8 mouse cellular contexts compared by ENCODE assay signal in the genomic region with DNA sequence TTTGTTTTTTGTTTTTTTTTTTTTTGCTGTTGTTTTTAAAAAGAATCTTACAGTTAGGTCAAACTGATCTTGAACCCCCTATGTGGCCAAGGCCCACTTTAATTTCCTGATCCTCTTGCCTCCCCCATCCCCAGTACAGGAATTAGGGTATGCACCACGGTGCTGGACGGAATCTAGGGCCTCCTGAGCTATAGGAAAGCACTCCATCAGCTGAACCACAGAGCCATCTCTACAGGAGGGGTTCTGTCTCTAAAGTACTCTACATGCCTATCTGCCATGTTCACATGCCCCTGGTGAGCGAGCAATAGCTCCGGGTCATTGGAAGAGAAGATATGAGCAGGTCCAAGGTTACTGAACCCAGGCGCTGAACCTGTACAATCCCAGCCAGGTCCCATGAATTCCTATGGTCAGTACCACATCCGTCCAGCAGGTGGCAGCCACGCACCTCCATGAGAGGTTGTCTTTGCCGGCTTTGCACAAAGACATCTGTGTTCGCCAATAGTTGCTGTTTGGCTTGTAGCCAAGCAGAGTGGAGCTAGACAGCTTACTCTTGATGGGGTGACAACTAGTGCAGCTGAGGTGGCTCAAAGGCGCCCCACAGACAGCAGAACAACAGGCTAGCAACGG.
DNase-seq lines count a peak whose midpoint lies in the region; ATAC-seq and TF ChIP-seq lines count a peak whose summit lies in the region.

No protein-coding gene starts in this region.

- H3K9ac ChIP-seq in heart, embryonic 15.5 days = no peak overlapping the region
- H3K9ac ChIP-seq in liver, embryonic 14.5 days (replicated peaks) = no peak overlapping the region
- no peak overlapping the region for H3K9ac ChIP-seq in neural tube, embryonic 14.5 days (replicated peaks; ENCODE audit: low read depth, low read length)

- TF ChIP-seq CTCF in liver, embryonic 14.5 days (IDR thresholded peaks at IDR 0.05; ENCODE audit: low read depth) = peak; percentile 98
- TF ChIP-seq CTCF in testis, adult 2 months (IDR thresholded peaks at IDR 0.05; ENCODE audit: control insufficient read depth, insufficient read depth, insufficient replicate concordance, low read depth, low read length) = peak; percentile 99

- TF ChIP-seq POLR2A in testis, adult 2 months (IDR thresholded peaks at IDR 0.05; ENCODE audit: control insufficient read depth, low read depth, low read length) = no peak

- H3K4me3 ChIP-seq in heart, embryonic 15.5 days = no peak overlapping the region
- H3K4me3 ChIP-seq in liver, embryonic 14.5 days (ENCODE audit: insufficient read depth in 1 of 2, low read depth in 2 of 2, low read length in 2 of 2) = no peak overlapping the region
- H3K4me3 ChIP-seq in neural tube, embryonic 14.5 days (ENCODE audit: low read depth, low read length) = no peak overlapping the region
- no peak overlapping the region for H3K4me3 ChIP-seq in testis, adult 2 months (ENCODE audit: control insufficient read depth, low read depth, low read length)

- H3K36me3 ChIP-seq in heart, embryonic 15.5 days = no peaks in the 10 kb centered on the region
- no peaks in the 10 kb centered on the region for H3K36me3 ChIP-seq in liver, embryonic 14.5 days (replicated peaks; ENCODE audit: control insufficient read depth, insufficient read depth, low read depth)
- H3K36me3 ChIP-seq in neural tube, embryonic 14.5 days (ENCODE audit: control insufficient read depth, insufficient read depth, low read length) = no peaks in the 10 kb centered on the region
- no peaks in the 10 kb centered on the region for H3K36me3 ChIP-seq in testis, adult 2 months (ENCODE audit: control insufficient read depth, insufficient read depth, low read length)

- WGBS in heart, embryonic 15.5 days = 12% methylated on average over 11 of the region's 11 CpGs
- 14% methylated on average over 11 of the region's 11 CpGs for WGBS in liver, embryonic 14.5 days (ENCODE audit: insufficient replicate concordance)
- WGBS in neural tube, embryonic 14.5 days = 11% methylated on average over 11 of the region's 11 CpGs

- H3K27ac ChIP-seq in heart, embryonic 15.5 days = no peak overlapping the region
- no peak overlapping the region for H3K27ac ChIP-seq in liver, embryonic 14.5 days
- no peak overlapping the region for H3K27ac ChIP-seq in neural tube, embryonic 14.5 days (ENCODE audit: low read depth, low read length)
- no peak overlapping the region for H3K27ac ChIP-seq in testis, adult 2 months (ENCODE audit: control insufficient read depth, insufficient read depth, low read depth, low read length)

- no peaks in the 10 kb centered on the region for H3K27me3 ChIP-seq in heart, embryonic 15.5 days
- no peaks in the 10 kb centered on the region for H3K27me3 ChIP-seq in liver, embryonic 14.5 days (ENCODE audit: control insufficient read depth, insufficient read depth, low read length)
- H3K27me3 ChIP-seq in neural tube, embryonic 14.5 days (ENCODE audit: control insufficient read depth, insufficient read depth, low read length) = no peaks in the 10 kb centered on the region
- H3K27me3 ChIP-seq in testis, adult 2 months (ENCODE audit: control insufficient read depth, insufficient read depth, low read length) = no peaks in the 10 kb centered on the region

- no peaks in the 10 kb centered on the region for H3K9me3 ChIP-seq in heart, embryonic 15.5 days (replicated peaks)
- H3K9me3 ChIP-seq in liver, embryonic 14.5 days (ENCODE audit: control insufficient read depth, low read length) = no peaks in the 10 kb centered on the region
- no peaks in the 10 kb centered on the region for H3K9me3 ChIP-seq in neural tube, embryonic 14.5 days (ENCODE audit: control insufficient read depth, low read length)

- no peak for TF ChIP-seq EP300 in liver, embryonic 14.5 days (IDR thresholded peaks at IDR 0.05; ENCODE audit: low read depth)

- H3K4me2 ChIP-seq in heart, embryonic 15.5 days = no peak overlapping the region
- no peak overlapping the region for H3K4me2 ChIP-seq in liver, embryonic 14.5 days (ENCODE audit: low read depth)
- H3K4me2 ChIP-seq in neural tube, embryonic 14.5 days (ENCODE audit: low read depth, low read length) = no peak overlapping the region

- ATAC-seq in heart, embryonic 15.5 days (replicated peaks; ENCODE audit: insufficient number of reproducible peaks, insufficient read depth, low FRiP score, low read depth) = peak; percentile 72
- no peak for ATAC-seq in liver, embryonic 14.5 days (ENCODE audit: insufficient read depth)
- peak; percentile 93 for ATAC-seq in neural tube, embryonic 14.5 days (ENCODE audit: low read depth)

- H3K4me1 ChIP-seq in heart, embryonic 15.5 days (replicated peaks) = peaks cover 2% of the 10 kb centered on the region; the same call in 1 of the 2 replicates
- H3K4me1 ChIP-seq in liver, embryonic 14.5 days (replicated peaks; ENCODE audit: control insufficient read depth in 2 of 2, insufficient read depth in 2 of 2, low read length in 1 of 2) = 0 out of 4 replicates have a peak, but pooled peaks cover 0 to 2% of the 10 kb centered on the region in 2 experiments
- H3K4me1 ChIP-seq in neural tube, embryonic 14.5 days (ENCODE audit: control insufficient read depth, insufficient read depth, low read length) = no peaks in the 10 kb centered on the region
- peaks cover 5% of the 10 kb centered on the region; the same call in 1 of the 2 replicates for H3K4me1 ChIP-seq in testis, adult 2 months (ENCODE audit: control insufficient read depth, insufficient read depth, low read length)

- peak; percentile 73 to 82 for DNase-seq in CD8-positive naive resting alpha-beta T cell, adult 2 months (ENCODE audit: low read depth in 2 of 2, low spot score in 2 of 2)
- peak; percentile 80 for DNase-seq in brain, embryonic 18.5 days (ENCODE audit: low read depth, low spot score)
- DNase-seq in fibroblast of lung, adult 2 months (ENCODE audit: low read depth) = peak; percentile 62
- peak; percentile 91 for DNase-seq in kidney, postnatal 14 days
- DNase-seq in liver, embryonic 14.5 days (ENCODE audit: low read depth in 3 of 3, low spot score in 3 of 3) = peak; percentile 30 to 43 (median 37)

Comparison
In these comparisons a context has a peak if more than half of its experiments do, and no peak if none do; other contexts are left out.
1. DNase-seq: peak in every context shown above with its lines; median percentile 91 in kidney, postnatal 14 days; 80 in brain, embryonic 18.5 days; 78 in CD8-positive naive resting alpha-beta T cell, adult 2 months; 62 in fibroblast of lung, adult 2 months; 37 in liver, embryonic 14.5 days.